Mouse (Mus musculus) kidney, postnatal 25 days (tissue): ENCODE results near the gene Cacna1a.

Experiments used
- DNase-seq, 2 experiments: peaks; one replicate each; pipeline ENCODE4 v3.0.0; 2021; ENCODE audit warnings: mixed read lengths in 2 of 2

Cacna1a gene

GRCm38 (mm10) chr8:84388275-84388674, at the start of gene Cacna1a:
TSS of gene Cacna1a (plus strand) at chr8:84388440.
- peak; percentile 15 to 52 for DNase-seq

DNA sequence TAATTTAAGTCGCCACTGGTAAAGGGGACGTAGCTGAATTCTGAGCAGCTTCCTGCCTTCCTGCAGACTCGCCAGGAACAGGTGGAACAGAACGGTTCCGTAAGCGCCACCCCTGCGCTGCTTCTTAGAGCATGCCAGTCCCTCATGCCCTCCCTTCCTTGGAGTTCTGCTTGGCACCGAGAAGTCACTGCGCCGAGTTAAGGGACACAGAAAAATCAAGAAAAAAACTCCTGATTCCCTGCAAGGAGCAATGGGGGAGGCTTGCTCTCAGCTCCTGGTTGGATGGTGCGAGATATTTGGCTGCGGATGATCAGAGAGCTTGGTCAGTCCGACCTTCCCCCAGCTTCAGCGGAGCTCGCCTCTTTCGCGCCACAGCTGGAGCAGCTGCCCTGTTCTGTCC, 49.7 kb upstream of the Cacna1a start:
- peak in 1 of 2 experiments; percentile 4 for DNase-seq

GRCm38 (mm10) chr8:84339320-84339719, 48.9 kb upstream of the Cacna1a start:
- peak; percentile 11 to 52 for DNase-seq

- DNase-seq: no peak
Observed at GRCm38 (mm10) chr8:84339867-84340266, 48.4 kb upstream of the Cacna1a start.

- DNase-seq: peak in 1 of 2 experiments; percentile 40
Observed at GRCm38 (mm10) chr8:84340671-84341070, 47.6 kb upstream of the Cacna1a start.

- no peak for DNase-seq
Observed at GRCm38 (mm10) chr8:84345493-84345892, 42.7 kb upstream of the Cacna1a start.

DNA sequence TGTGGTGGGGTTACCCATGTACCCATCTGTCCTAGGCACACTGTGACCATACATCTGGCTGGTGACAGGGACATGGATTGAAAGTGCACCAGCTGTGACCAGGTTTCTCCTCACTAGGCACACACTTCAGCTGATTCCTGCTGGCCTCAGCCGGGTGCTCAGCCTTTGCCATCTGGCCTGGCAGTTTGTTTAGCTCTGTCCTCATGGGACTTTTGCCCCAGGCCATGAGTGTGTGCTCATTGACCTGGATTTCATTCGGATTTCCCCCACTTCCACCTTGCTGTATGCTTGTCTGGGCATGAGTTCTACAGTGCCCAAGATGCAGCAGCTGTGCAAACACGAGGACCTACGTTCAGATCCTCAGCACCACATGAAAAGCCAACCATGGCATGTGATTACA, 41.8 kb upstream of the Cacna1a start:
- DNase-seq: peak; percentile 27 to 54

DNA sequence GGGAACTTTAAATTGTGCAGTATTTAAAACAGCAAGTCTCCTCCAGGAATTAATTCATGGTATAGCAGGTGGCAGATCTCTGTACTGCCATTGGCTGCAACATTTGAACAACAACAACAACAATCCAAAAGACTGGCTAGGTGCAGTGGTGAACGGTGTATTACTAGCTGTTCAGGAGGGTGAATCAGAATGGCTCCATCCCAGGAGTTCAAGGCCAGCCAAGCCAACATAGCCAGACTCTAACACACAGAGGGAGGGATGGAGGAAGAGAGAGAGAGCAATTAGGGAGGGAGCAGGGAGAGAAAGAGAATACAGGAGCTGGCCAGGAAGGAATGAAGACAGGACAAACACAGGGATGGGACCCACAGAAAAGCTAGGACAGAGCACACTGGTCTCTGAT, 38.7 kb upstream of the Cacna1a start:
- no peak for DNase-seq

- no peak for DNase-seq
Observed at GRCm38 (mm10) chr8:84350960-84351359, 37.3 kb upstream of the Cacna1a start.

- DNase-seq: no peak
Observed at GRCm38 (mm10) chr8:84356482-84356881, 31.8 kb upstream of the Cacna1a start.

DNA sequence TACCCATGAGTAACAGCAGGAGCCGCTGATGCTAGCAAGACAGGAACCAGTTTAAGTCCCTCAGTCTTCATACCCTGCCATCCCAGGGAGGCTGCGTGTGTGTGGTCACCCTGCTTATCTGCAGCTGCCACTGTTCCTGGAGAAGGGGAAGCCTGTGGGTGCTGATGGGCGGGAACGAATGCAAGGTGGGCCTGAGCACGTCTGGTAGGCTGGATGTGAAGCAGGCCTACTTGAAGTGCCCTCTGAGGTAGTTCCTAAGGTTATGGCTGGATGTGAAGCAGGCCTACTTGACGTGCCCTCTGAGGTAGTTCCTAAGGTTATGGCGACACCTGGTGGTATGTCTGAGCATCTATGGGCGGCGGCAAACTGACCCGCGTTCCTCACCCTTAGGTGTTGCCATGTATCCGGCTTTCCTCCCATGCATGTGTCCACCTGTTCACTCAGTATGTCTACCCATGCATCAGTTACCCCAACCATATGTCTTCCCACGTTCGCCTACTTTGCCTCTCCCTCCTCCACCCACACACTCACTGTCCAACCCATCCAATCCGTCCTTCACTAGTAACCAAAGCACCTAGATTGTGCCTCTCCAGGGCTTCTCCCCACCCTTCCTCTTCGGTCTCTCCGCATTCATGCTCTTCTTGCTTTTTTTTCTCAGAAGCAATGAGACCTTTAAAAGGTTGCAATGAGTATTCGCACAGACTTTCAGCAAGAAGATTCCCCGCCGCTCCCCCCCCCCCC, 30.4 kb upstream of the Cacna1a start:
- DNase-seq: peak; percentile 76 to 81

- DNase-seq: peak; percentile 67 to 77
Observed at GRCm38 (mm10) chr8:84363428-84364134, 24.7 kb upstream of the Cacna1a start.

DNA sequence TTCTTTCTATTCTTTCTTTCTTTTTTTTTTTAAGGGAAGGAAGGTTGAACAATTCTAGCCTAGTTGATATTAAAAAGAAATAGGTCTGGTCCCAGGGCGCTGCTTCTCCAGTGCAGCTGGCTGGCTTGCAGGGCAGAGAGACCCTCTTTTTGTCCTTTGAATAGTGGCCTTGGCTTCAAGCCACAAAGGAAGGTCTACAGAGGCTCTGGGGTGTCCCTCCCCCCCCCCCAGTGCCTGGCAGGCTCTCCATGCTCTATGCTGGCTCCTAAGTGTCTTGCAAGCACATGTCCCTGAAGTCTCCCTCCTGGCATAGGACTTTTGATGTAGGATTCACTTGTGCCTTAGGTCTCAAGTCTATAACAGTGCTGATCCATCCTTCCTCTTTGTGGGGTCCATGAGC, 23.0 kb upstream of the Cacna1a start:
- no peak for DNase-seq

DNA sequence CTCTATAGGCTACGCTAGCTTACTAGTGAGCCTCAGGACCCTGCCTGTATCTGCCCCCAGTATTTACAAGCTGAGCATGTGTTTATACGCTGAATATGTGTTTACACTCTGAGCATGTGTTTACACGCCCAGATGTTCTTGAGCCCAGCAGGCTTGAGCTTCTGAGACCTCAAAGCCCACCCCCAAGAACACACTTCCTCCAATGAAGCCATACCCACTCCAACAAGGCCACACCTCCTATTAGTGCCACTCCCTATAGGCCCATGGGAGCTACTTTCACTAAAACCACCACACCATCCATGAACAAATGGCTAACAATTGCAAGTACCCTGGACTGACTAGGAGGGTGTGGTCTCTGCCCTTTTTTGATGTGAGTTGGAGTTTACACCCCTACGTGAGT, 17.3 kb upstream of the Cacna1a start:
- no peak for DNase-seq

DNA sequence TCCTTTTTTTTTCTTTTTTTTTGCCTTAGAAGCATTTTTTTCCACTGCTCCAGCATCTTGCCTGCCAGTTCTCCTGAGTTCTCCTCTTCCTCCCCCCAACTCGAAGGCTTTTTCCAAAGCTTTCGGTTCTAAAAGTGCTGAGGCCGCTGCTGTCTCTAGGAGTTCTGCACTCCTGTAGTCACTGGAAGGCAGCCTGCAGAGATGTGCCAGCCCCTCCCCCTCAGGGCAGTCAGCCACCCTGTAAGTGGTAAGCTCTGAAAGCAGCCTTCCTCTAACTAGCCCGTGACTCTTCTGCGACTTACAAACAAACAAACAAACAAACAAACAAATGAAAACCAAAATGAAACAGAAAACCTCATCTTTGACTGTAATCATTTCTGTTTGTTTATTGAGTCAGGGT, 13.2 kb upstream of the Cacna1a start:
- DNase-seq: peak; percentile 29 to 49

DNA sequence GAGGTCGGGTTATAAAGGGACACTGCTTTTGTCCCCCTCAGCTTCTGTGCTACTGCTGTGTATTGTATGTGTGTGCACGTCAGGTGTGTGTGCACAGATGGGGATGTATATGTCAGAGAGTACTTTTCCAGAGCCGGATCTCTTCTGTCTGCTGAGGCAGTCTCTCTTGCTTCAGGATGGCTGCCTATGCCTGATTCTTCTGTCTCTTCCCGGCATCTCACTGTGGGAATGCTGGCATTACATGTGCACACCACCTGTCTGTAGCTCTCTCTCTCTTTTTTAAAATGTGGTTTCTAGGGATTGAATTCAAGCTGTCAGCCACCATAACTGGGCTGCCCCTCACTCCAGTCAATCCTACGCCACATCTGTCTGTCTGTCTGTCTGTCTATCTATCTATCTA, 12.4 kb upstream of the Cacna1a start:
- DNase-seq: no peak

- no peak for DNase-seq
Observed at GRCm38 (mm10) chr8:84376564-84376963, 11.7 kb upstream of the Cacna1a start.

- no peak for DNase-seq
Observed at GRCm38 (mm10) chr8:84381676-84382075, 6.6 kb upstream of the Cacna1a start.

DNA sequence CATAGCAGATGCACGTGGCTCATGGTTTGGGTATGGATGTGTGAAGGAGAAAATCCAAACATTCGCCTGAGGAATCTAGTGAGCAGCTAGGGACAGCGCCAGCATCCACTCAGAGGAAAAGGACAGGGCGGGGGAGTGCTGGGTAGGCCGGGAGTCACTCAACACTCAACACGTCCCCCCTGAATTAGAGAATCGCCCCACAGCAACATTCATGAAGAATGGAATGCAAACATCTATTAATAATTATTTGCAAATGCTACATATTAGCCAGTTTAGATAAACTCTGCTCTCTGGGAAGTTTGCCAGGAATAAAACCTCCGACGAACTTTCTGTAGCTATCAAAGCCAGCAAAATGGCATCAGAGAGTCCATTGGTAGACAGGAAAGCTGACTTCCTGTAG, 533 bp downstream of the Cacna1a start:
- peak; percentile 31 to 53 for DNase-seq

DNA sequence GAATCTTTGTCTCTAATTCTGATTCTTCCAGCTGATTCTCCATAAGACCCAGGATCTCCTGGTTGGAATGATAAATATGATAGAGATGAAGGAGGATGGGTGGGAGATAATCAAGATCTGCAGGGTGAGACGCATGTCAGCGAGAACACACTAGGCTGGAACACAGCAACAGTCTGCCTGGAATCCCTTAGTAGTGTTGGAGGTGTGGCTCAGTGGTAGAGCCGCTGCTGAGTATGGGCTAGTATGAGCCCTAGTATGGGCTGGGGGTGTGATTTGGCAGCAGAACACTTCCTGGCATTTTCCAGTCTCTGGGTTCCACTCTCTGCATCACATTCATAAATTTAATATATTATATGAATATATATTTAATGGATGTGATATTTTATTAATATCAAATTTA, 933 bp downstream of the Cacna1a start:
- DNase-seq: no peak

GRCm38 (mm10) chr8:84391611-84392010, 3.4 kb downstream of the Cacna1a start:
- DNase-seq: no peak

- DNase-seq: no peak
Observed at GRCm38 (mm10) chr8:84395751-84396457, 7.7 kb downstream of the Cacna1a start.
